Mouse (Mus musculus) kidney, embryonic 15.5 days (tissue): ENCODE results near the gene Ablim2. TPM values are rescaled to one million over a fixed set of nuclear protein-coding genes. Genes with fewer than 3 reads are reported as not detected.

ENCODE experiments used
- ATAC-seq: fragments of 200-750 bp; cut with Nextera tagmentation; replicated peaks from 2 replicates; pipeline ENCODE4 v1.8.0; 2017; ENCODE audit warnings: moderate TSS enrichment; ENCODE audit not compliant: low FRiP score
- H3K27ac ChIP-seq: fragments of 300-500 bp; sonication (generic); 2 replicates; pipeline ENCODE4 v1.5.1; 2015; ENCODE audit warnings: mild to moderate bottlenecking, inconsistent platforms
- H3K27me3 ChIP-seq: fragments of 300-500 bp; sonication (generic); 2 replicates; pipeline ENCODE4 v1.6.1; 2015; ENCODE audit warnings: inconsistent platforms
- H3K36me3 ChIP-seq: fragments of 300-500 bp; sonication (generic); 2 replicates; pipeline ENCODE4 v1.6.1; 2015; ENCODE audit warnings: inconsistent platforms
- H3K4me1 ChIP-seq: fragments of 300-500 bp; sonication (generic); 2 replicates; pipeline ENCODE4 v1.6.1; 2015; ENCODE audit warnings: inconsistent platforms
- H3K4me2 ChIP-seq: fragments of 300-500 bp; sonication (generic); 2 replicates; pipeline ENCODE4 v1.6.1; 2015; ENCODE audit warnings: moderate library complexity, mild to moderate bottlenecking, inconsistent platforms
- H3K4me3 ChIP-seq: fragments of 300-500 bp; sonication (generic); replicated peaks from 2 replicates; pipeline ENCODE4 v1.5.1; 2015; ENCODE audit warnings: mild to moderate bottlenecking, inconsistent platforms
- H3K9ac ChIP-seq: fragments of 300-500 bp; sonication (generic); 2 replicates; pipeline ENCODE4 v1.6.1; 2015; ENCODE audit warnings: mild to moderate bottlenecking, inconsistent platforms
- H3K9me3 ChIP-seq: fragments of 300-500 bp; sonication (generic); replicated peaks from 2 replicates; pipeline ENCODE4 v1.6.1; 2016; ENCODE audit warnings: inconsistent platforms
- WGBS: fragments of 180-500 bp; shearing (Covaris S2); methylation state at CpG from one replicate; pipeline ENCODE4 v1.1.7; 2015; ENCODE audit warnings: mixed read lengths; 5-methylcytosine and 5-hydroxymethylcytosine counted together
- polyA plus RNA-seq: library from polyadenylated mRNA; unstranded; fragments of >200 nt; fragmentation: Nextera tagmentation; extraction: Ambion mirVana; gene quantifications from 2 replicates; pipeline ENCODE4 v1.2.1, GENCODE M21; 2015

The Ablim2 gene
- polyA plus RNA-seq, 1 experiment from 2014 or later, result 1.7 TPM

- peak overlapping the region; percentile 64 for H3K4me3 ChIP-seq
- H3K27ac ChIP-seq, result no peak overlapping the region
- 0 out of 2 replicates have a peak overlapping the region, but pooled peaks have one; percentile 8 for H3K9ac ChIP-seq
- H3K4me1 ChIP-seq, result peaks cover 18% of the 10 kb centered on the region
- peaks cover 52% of the 10 kb centered on the region for H3K27me3 ChIP-seq
- H3K9me3 ChIP-seq, result no peaks in the 10 kb centered on the region
- no peak for ATAC-seq
- H3K36me3 ChIP-seq, result no peaks in the 10 kb centered on the region
- 9% methylated on average over 26 of the region's 26 CpGs for WGBS
- H3K4me2 ChIP-seq, result peak overlapping the region; percentile 100
These were observed 562 bp upstream of the Ablim2 start for GRCm38 (mm10) chr5:35756997-35757638.

- Histone ChIP-seq H3K9ac (peak overlapping the region; percentile 57), H3K9me3 (no peaks in the 10 kb centered on the region), H3K36me3 (no peaks in the 10 kb centered on the region), H3K4me3 (peak overlapping the region; percentile 64), H3K27me3 (peaks cover 60% of the 10 kb centered on the region), H3K27ac (no peak overlapping the region), H3K4me1 (peaks cover 27% of the 10 kb centered on the region), H3K4me2 (peak overlapping the region; percentile 100)
- peak; percentile 37 for ATAC-seq
- WGBS, result 2% methylated on average over 40 of the region's 40 CpGs
These were observed 687 bp downstream of the Ablim2 start for GRCm38 (mm10) chr5:35758081-35759053.

- no peak overlapping the region for H3K9ac ChIP-seq
- H3K9me3 ChIP-seq, result no peaks in the 10 kb centered on the region
- no peak overlapping the region for H3K27ac ChIP-seq
- no peak overlapping the region for H3K4me2 ChIP-seq
- no peak for ATAC-seq
- H3K36me3 ChIP-seq, result no peaks in the 10 kb centered on the region
- WGBS, result 76% methylated on average over 5 of the region's 5 CpGs
- H3K4me1 ChIP-seq, result peaks cover 27% of the 10 kb centered on the region
- peaks cover 65% of the 10 kb centered on the region for H3K27me3 ChIP-seq
- no peak overlapping the region for H3K4me3 ChIP-seq
These were observed 3.6 kb downstream of the Ablim2 start for GRCm38 (mm10) chr5:35761323-35761722.

GRCm38 (mm10) chr5:35762388-35762787, 4.7 kb downstream of the Ablim2 start:
- ATAC-seq, result no peak
- no peak overlapping the region for H3K4me3 ChIP-seq
- H3K27ac ChIP-seq, result no peak overlapping the region
- no peaks in the 10 kb centered on the region for H3K9me3 ChIP-seq
- H3K4me2 ChIP-seq, result no peak overlapping the region
- WGBS, result 63% methylated on average over 5 of the region's 5 CpGs
- peaks cover 56% of the 10 kb centered on the region for H3K27me3 ChIP-seq
- no peaks in the 10 kb centered on the region for H3K36me3 ChIP-seq
- no peak overlapping the region for H3K9ac ChIP-seq
- H3K4me1 ChIP-seq, result peaks cover 21% of the 10 kb centered on the region

GRCm38 (mm10) chr5:35762850-35763249, 5.2 kb downstream of the Ablim2 start:
- no peak overlapping the region for H3K4me3 ChIP-seq
- no peak overlapping the region for H3K9ac ChIP-seq
- peaks cover 54% of the 10 kb centered on the region for H3K27me3 ChIP-seq
- peaks cover 18% of the 10 kb centered on the region for H3K4me1 ChIP-seq
- H3K4me2 ChIP-seq, result no peak overlapping the region
- WGBS, result 64% methylated on average over 10 of the region's 10 CpGs
- no peak overlapping the region for H3K27ac ChIP-seq
- no peaks in the 10 kb centered on the region for H3K9me3 ChIP-seq
- no peak for ATAC-seq
- H3K36me3 ChIP-seq, result no peaks in the 10 kb centered on the region

- no peak overlapping the region for H3K9ac ChIP-seq
- ATAC-seq, result no peak
- no peak overlapping the region for H3K4me2 ChIP-seq
- H3K4me3 ChIP-seq, result no peak overlapping the region
- H3K27me3 ChIP-seq, result peaks cover 23% of the 10 kb centered on the region
- WGBS, result 81% methylated on average over 6 of the region's 6 CpGs
- no peak overlapping the region for H3K27ac ChIP-seq
- no peaks in the 10 kb centered on the region for H3K36me3 ChIP-seq
- H3K4me1 ChIP-seq, result peaks cover 11% of the 10 kb centered on the region; the same call in 1 of the 2 replicates
- no peaks in the 10 kb centered on the region for H3K9me3 ChIP-seq
These were observed 8.2 kb downstream of the Ablim2 start for GRCm38 (mm10) chr5:35765909-35766308.

- Histone ChIP-seq H3K4me3 (no peak overlapping the region), H3K4me1 (peaks cover 16% of the 10 kb centered on the region), H3K4me2 (no peak overlapping the region), H3K27me3 (peaks cover 15% of the 10 kb centered on the region), H3K9ac (no peak overlapping the region), H3K9me3 (no peaks in the 10 kb centered on the region), H3K27ac (no peak overlapping the region), H3K36me3 (no peaks in the 10 kb centered on the region)
- ATAC-seq, result no peak
- 66% methylated on average over 3 of the region's 3 CpGs for WGBS
These were observed 10.8 kb downstream of the Ablim2 start for GRCm38 (mm10) chr5:35768525-35768924.

- no peak for ATAC-seq
- Histone ChIP-seq H3K4me2 (no peak overlapping the region), H3K4me3 (no peak overlapping the region), H3K4me1 (peaks cover 21% of the 10 kb centered on the region), H3K9ac (no peak overlapping the region), H3K36me3 (no peaks in the 10 kb centered on the region), H3K9me3 (no peaks in the 10 kb centered on the region), H3K27ac (no peak overlapping the region), H3K27me3 (peaks cover 10% of the 10 kb centered on the region; the same call in 1 of the 2 replicates)
- 79% methylated on average over 7 of the region's 7 CpGs for WGBS
These were observed 11.3 kb downstream of the Ablim2 start for GRCm38 (mm10) chr5:35768997-35769396.

GRCm38 (mm10) chr5:35770246-35770645, 12.6 kb downstream of the Ablim2 start:
- Histone ChIP-seq H3K36me3 (no peaks in the 10 kb centered on the region), H3K4me1 (peaks cover 31% of the 10 kb centered on the region), H3K9ac (no peak overlapping the region), H3K27me3 (peaks cover 5% of the 10 kb centered on the region; the same call in 1 of the 2 replicates), H3K4me2 (no peak overlapping the region), H3K4me3 (no peak overlapping the region), H3K27ac (no peak overlapping the region), H3K9me3 (no peaks in the 10 kb centered on the region)
- 87% methylated on average over 2 of the region's 2 CpGs for WGBS
- no peak for ATAC-seq

- H3K4me1 ChIP-seq, result peaks cover 31% of the 10 kb centered on the region
- H3K27ac ChIP-seq, result no peak overlapping the region
- H3K4me3 ChIP-seq, result no peak overlapping the region
These were observed 13.4 kb downstream of the Ablim2 start for GRCm38 (mm10) chr5:35770891-35771663.

GRCm38 (mm10) chr5:35773274-35774136, 15.8 kb downstream of the Ablim2 start:
- Histone ChIP-seq H3K4me1 (peaks cover 31% of the 10 kb centered on the region), H3K4me3 (no peak overlapping the region), H3K9me3 (no peaks in the 10 kb centered on the region), H3K27me3 (peaks cover 5% of the 10 kb centered on the region; the same call in 1 of the 2 replicates), H3K27ac (peak overlapping the region; percentile 62), H3K36me3 (no peaks in the 10 kb centered on the region), H3K9ac (no peak overlapping the region), H3K4me2 (no peak overlapping the region)
- peak; percentile 16; the same call in 1 of the 2 replicates for ATAC-seq
- WGBS, result 47% methylated on average over 13 of the region's 13 CpGs

More at GRCm38 (mm10) chr5:35770891-35771663, 13.4 kb downstream of the Ablim2 start:
- H3K9me3 ChIP-seq, result no peaks in the 10 kb centered on the region
- peaks cover 5% of the 10 kb centered on the region; the same call in 1 of the 2 replicates for H3K27me3 ChIP-seq
- no peak overlapping the region for H3K4me2 ChIP-seq
- H3K9ac ChIP-seq, result no peak overlapping the region
- ATAC-seq, result no peak
- no peaks in the 10 kb centered on the region for H3K36me3 ChIP-seq
- 51% methylated on average over 14 of the region's 14 CpGs for WGBS
